Mouse (Mus musculus) urinary bladder, postnatal 10 days (tissue): Measurements from ENCODE around the gene Kctd21.

ENCODE experiments used
- DNase-seq: peaks from one replicate; pipeline ENCODE4 v3.0.0; 2022; ENCODE audit warnings: low spot score

Gene Kctd21

GRCm38 (mm10) chr7:97348318-97348717, 16.2 kb downstream of the Kctd21 start:
- DNase-seq: no peak

DNA sequence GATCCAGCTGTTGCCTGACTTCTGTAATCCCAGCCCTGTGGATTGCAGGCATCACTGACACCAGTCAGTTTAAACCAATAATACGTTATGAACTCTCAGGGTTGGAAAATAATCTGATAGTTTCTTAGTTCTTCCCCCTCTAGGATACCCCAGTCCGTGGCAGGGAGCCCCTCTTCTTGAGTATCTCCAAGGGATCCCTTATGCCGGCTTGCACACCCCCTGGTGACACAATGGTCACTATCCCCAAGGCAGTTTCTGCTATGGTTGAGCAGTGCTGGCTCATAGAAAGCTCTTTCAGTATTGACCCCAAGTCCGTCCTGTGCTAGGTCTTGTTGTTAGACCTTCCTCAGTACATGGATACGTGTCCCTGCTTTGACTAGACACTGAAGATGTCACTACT, 16.7 kb downstream of the Kctd21 start:
- no peak for DNase-seq

- DNase-seq: no peak
These were observed 17.3 kb downstream of the Kctd21 start for GRCm38 (mm10) chr7:97349438-97349837.

- no peak for DNase-seq
These were observed 18.8 kb downstream of the Kctd21 start for GRCm38 (mm10) chr7:97350891-97351290.

- no peak for DNase-seq
These were observed 19.8 kb downstream of the Kctd21 start for GRCm38 (mm10) chr7:97351792-97352513.

DNA sequence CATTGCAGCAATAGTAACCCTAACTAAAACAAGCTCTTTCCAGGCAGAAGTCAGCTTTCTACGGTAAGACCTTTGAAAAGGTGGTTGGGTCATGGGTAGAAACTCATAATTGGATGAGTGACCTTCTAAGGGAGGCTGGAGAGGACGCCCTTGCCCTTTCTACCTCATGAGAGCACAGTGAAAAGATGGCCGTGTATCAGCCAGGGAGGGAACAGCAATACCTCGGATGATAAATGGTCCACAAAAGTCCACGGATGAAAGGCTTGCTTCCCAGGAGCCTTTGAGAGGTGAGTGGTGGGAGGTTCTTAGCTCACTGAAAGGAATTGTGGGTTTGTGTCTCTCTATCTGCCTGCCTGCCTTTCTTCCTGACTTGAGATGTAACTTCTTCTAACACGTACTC, 21.2 kb downstream of the Kctd21 start:
- DNase-seq: no peak

- no peak for DNase-seq
These were observed 23.1 kb downstream of the Kctd21 start for GRCm38 (mm10) chr7:97355068-97355841.

- no peak for DNase-seq
These were observed 24.1 kb downstream of the Kctd21 start for GRCm38 (mm10) chr7:97356253-97356652.

GRCm38 (mm10) chr7:97356875-97357276, 24.7 kb downstream of the Kctd21 start:
- no peak for DNase-seq

GRCm38 (mm10) chr7:97357840-97358239, 25.7 kb downstream of the Kctd21 start:
- no peak for DNase-seq

DNA sequence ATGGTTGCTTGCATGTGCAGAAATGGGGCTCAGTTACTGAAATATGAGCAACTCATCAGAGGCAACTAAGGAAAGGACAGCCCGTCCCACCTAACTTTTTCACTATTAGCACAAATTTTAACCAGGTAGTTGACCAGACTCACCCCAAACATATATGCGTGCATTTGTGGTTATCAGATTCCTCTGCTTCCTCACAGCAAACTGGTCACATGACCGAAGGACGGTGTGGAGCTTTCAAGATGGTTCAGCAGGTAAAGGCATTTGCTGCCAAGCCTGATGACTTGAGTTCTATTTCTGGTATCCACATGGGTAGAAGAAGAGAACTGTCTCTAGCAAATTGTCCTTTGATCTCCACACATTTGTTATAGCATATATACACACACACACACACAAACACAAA, 26.2 kb downstream of the Kctd21 start:
- no peak for DNase-seq

DNA sequence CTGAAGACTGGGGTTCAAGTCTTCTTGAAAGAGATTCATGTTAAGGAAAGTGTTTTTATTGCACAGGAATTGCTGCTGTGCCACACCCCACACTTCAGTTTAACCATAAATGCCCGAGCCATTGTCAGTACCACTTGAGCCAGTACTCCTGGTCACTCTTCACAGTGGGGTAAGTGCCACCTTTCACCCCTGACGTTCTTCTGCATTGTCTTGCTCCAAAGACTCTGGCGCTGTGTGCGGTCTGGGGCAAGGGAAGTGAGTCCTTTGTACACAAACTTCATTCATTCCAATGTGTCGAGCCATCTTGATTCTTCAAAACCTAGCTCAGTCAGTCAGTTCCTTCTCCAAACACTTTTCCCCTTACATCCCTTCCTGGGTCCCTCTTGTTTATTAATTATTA, 28.0 kb downstream of the Kctd21 start:
- no peak for DNase-seq

- DNase-seq: no peak
These were observed 28.8 kb downstream of the Kctd21 start for GRCm38 (mm10) chr7:97360955-97361354.

GRCm38 (mm10) chr7:97361467-97361866, 29.3 kb downstream of the Kctd21 start:
- no peak for DNase-seq

DNA sequence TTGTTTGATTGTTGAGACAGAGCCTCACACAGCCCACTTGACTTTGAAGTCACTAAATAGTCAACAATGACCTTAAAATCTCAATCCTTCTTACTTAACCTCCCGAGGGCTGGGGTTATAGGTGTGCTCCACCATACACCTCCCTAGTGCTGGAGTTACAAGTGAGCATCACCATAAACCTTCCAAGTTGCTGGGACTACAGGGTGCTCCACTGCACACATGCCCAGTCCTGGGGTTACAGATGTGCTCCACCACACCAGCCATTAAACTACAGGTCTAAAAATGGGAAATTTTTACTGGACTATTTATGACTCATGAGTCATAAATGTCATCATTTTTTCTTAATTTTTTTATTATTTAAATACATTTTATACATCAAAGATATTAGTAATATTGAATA, 33.8 kb downstream of the Kctd21 start:
- no peak for DNase-seq

DNA sequence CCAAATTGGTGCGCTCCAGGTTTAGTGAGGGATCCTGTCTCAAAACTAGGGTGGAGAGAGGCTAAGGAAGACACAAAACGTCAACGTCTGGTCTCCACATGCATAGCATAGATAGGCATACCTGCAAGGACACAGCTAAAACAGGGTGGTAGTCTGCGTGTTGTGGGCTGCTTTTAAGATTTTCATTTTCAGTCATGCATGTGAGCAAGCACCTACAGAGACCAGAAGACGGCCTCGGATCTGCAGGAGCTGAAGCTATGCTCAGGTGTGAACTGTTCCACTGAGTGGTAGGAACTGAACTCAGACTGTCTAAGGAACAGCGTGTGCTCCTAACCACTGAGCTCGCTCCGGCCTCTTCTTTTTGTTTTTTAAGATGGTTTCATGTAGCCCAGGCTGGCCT, 43.0 kb downstream of the Kctd21 start:
- no peak for DNase-seq

- no peak for DNase-seq
These were observed 43.8 kb downstream of the Kctd21 start for GRCm38 (mm10) chr7:97375906-97376305.

- no peak for DNase-seq
These were observed 47.2 kb downstream of the Kctd21 start for GRCm38 (mm10) chr7:97379304-97379703.

DNA sequence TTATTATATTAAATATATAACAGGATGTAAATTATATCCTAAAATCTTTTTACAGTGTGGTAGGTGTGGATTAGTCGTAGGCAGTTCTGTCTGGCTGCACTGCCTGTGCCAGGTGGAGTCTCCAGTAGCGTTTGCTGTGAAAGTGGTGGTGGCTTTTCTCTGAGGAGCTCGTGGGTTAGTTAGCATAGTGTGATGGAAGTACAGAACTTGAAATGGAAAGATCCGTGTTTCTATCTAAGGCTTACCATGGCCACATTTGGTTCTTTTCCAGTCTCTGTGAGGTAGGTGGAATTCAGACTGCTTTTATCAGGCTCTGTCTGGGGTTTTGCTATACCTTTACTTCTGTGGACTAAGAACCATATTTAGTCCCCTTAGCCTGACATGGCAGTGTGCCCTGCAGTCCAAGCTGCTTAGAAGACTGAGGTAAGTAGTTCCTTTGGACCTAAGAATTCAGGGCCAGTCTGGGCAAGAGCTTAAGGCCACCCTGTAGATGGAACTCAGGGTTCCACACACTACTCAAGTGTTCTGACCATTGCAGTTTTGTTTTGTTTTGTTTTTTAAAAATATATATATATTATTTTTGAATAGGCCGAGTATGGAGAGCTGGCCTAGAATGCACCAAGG, 48.5 kb downstream of the Kctd21 start:
- no peak for DNase-seq

DNA sequence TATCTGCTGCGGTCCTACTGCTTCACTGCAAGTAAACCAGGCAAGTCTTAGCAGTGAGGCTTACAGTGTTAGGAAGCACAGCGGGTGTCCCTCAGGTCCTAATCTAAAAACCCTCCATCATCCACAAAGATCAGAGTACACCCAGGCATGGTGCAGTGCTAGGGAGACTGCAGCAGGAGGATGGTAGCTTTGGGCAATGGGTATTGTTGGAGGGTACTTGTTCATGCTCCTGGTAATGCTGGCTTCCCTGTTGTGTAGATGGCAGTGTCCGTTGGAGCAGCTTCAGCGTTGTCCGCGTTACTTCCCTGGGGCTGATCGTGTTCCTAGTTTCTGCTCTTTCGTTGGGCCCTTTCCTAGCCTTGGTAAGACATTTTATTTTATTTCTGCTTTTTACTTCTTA, 50.5 kb downstream of the Kctd21 start:
- no peak for DNase-seq

DNA sequence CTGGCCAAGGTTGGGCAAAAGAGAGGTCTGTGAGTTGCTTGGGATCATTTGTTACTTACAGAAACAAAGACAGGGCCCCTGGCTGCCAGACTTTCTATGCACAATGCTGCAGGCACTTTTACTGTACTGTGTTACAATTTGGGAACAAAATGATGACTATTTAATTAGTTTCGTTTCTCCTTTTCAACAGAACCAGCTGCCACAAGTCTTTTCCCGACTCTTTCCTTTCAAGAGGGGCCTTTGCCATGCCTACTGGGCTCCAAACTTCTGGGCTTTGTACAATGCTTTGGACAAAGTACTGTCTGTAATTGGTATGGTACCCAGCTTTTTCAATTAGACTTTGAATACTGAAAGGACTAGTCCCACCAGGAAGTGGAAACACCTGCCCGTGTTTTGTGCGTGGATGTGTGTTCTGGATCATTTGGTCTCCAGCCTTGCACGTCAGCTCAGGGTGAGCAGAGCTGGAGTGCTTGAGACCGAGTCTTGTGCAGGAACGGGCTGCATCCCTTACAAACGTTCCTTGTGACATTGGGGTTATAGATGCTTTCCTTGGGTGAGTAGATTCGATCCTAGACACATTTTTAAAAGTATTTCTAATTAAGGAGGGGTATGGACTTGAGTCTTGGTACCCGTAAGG, 51.5 kb downstream of the Kctd21 start:
- DNase-seq: no peak

- no peak for DNase-seq
These were observed 54.1 kb downstream of the Kctd21 start for GRCm38 (mm10) chr7:97386106-97386805.
